Mouse (Mus musculus) forebrain, embryonic 14.5 days (tissue): ENCODE results near the gene Acsl5. TPM values are rescaled to one million over a fixed set of nuclear protein-coding genes. Genes with fewer than 3 reads are reported as not detected.

ENCODE experiments used
- ATAC-seq: fragments of 200-750 bp; cut with Nextera tagmentation; 2 replicates; pipeline ENCODE4 v1.8.0; 2017; ENCODE audit warnings: mild to moderate bottlenecking, moderate library complexity
- DNase-seq: peaks from one replicate; pipeline ENCODE4 v3.0.0-alpha.2; 2015; ENCODE audit warnings: low spot score
- H3K27ac ChIP-seq: fragments of 300-500 bp; sonication (generic); 2 replicates; pipeline ENCODE4 v1.5.1; 2014; ENCODE audit warnings: low read depth, mild to moderate bottlenecking, control low read depth, low read length, moderate library complexity
- H3K27me3 ChIP-seq: fragments of 300-500 bp; sonication (generic); replicated peaks from 2 replicates; pipeline ENCODE4 v1.6.1; 2014; ENCODE audit warnings: low read length, control low read depth, mixed read lengths; ENCODE audit not compliant: control insufficient read depth, insufficient read depth
- H3K36me3 ChIP-seq: fragments of 300-500 bp; sonication (generic); 2 replicates; pipeline ENCODE4 v1.6.1; 2014; ENCODE audit warnings: low read length, control low read depth; ENCODE audit not compliant: control insufficient read depth, insufficient read depth
- H3K4me1 ChIP-seq: fragments of 300-500 bp; sonication (generic); 2 replicates; pipeline ENCODE4 v1.6.1; 2014; ENCODE audit warnings: antibody characterized with exemption, low read length, control low read depth; ENCODE audit not compliant: control insufficient read depth, insufficient read depth
- H3K4me2 ChIP-seq: fragments of 300-500 bp; sonication (generic); 2 replicates; pipeline ENCODE4 v1.6.1; 2014; ENCODE audit warnings: mild to moderate bottlenecking, control low read depth, low read length
- H3K4me3 ChIP-seq: fragments of 300-500 bp; sonication (generic); 2 replicates; pipeline ENCODE4 v1.5.1; 2014; ENCODE audit warnings: low read depth, low read length, control low read depth
- H3K9ac ChIP-seq: fragments of 300-500 bp; sonication (generic); 2 replicates; pipeline ENCODE4 v1.6.1; 2014; ENCODE audit warnings: mild to moderate bottlenecking, low read length, control low read depth, moderate library complexity
- H3K9me3 ChIP-seq: fragments of 300-500 bp; sonication (generic); replicated peaks from 2 replicates; pipeline ENCODE4 v1.6.1; 2016; ENCODE audit warnings: low read length, control low read depth, mixed read lengths; ENCODE audit not compliant: control insufficient read depth
- WGBS: fragments of 180-500 bp; shearing (Covaris S2); extraction: QIAGEN DNeasy Blood & Tissue Kit; methylation state at CpG from one replicate; pipeline ENCODE4 v1.1.7; 2014; 5-methylcytosine and 5-hydroxymethylcytosine counted together
- polyA plus RNA-seq: library from polyadenylated mRNA; unstranded; fragments of >200 nt; fragmentation: Nextera tagmentation; extraction: Ambion mirVana; gene quantifications from 2 replicates; pipeline ENCODE4 v1.2.1, GENCODE M21; 2014

Acsl5 gene
- polyA plus RNA-seq, 1 experiment from 2014 or later = 7.7 TPM

DNA sequence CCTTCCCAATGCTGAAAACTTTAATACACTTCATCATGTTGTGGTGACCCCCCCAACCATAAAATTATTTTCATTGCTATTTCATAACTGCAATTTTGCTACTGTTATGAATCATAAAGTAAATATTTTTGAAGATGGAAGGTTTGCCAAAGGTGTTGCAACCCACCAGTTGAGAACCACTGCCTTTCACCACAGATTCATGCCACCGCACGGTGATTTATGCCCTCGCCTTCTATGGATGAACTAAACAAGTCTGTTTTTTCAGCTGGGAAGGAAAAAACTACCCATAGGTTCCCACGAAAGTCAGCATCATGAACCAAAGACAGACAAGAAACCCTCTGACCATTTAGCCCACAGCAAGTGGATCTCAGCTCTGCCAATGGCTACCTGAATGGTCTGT, 34.9 kb upstream of the Acsl5 start:
- no peaks in the 10 kb centered on the region for H3K27me3 ChIP-seq
- WGBS = 95% methylated on average over 4 of the region's 4 CpGs
- H3K27ac ChIP-seq = no peak overlapping the region
- DNase-seq = no peak
- H3K4me2 ChIP-seq = no peak overlapping the region
- H3K36me3 ChIP-seq = no peaks in the 10 kb centered on the region
- H3K9me3 ChIP-seq = no peaks in the 10 kb centered on the region
- H3K9ac ChIP-seq = no peak overlapping the region
- no peak overlapping the region for H3K4me3 ChIP-seq
- no peak for ATAC-seq
- no peaks in the 10 kb centered on the region for H3K4me1 ChIP-seq

GRCm38 (mm10) chr19:55217365-55217764, 34.4 kb upstream of the Acsl5 start:
- DNase-seq (no peak), ATAC-seq (no peak)
- Histone ChIP-seq H3K4me3 (no peak overlapping the region), H3K27ac (no peak overlapping the region), H3K9ac (no peak overlapping the region), H3K36me3 (no peaks in the 10 kb centered on the region), H3K4me2 (no peak overlapping the region), H3K27me3 (no peaks in the 10 kb centered on the region), H3K9me3 (no peaks in the 10 kb centered on the region), H3K4me1 (no peaks in the 10 kb centered on the region)
- 89% methylated on average over 9 of the region's 9 CpGs for WGBS

DNA sequence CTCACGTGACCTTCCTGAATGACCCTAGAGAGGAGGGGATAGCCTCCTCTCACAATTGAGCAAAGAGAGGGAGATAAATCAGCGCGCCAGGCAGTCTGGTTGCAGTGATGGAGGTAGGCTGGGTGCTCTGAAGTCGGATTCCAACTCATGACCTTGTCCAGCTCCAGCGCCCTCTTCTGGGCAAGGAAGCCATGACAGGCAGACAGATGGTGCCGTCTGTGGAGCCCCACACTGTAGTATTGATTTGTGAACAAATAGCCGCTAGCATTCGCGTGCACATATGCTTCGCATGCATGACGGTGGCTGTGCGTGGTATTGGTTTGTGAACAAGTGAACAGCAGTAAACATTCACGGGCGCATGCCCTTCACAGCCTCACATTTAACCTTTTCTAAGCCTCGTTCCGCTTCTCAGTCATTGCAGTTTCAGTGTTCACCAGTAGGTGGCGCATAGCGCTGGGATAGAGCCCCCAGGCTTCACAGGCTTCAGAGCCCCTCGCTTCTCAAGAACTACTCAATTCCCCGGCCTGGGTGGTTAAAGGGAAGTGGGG, 33.5 kb upstream of the Acsl5 start:
- H3K9ac ChIP-seq = peak overlapping the region; percentile 55
- H3K9me3 ChIP-seq = no peaks in the 10 kb centered on the region
- peak overlapping the region; percentile 28 for H3K4me3 ChIP-seq
- DNase-seq = peak; percentile 92
- WGBS = 5% methylated on average over 20 of the region's 20 CpGs
- peak overlapping the region; percentile 60 for H3K4me2 ChIP-seq
- peak; percentile 88 for ATAC-seq
- no peak overlapping the region for H3K27ac ChIP-seq
- no peaks in the 10 kb centered on the region for H3K27me3 ChIP-seq
- no peaks in the 10 kb centered on the region for H3K4me1 ChIP-seq
- no peaks in the 10 kb centered on the region for H3K36me3 ChIP-seq

DNA sequence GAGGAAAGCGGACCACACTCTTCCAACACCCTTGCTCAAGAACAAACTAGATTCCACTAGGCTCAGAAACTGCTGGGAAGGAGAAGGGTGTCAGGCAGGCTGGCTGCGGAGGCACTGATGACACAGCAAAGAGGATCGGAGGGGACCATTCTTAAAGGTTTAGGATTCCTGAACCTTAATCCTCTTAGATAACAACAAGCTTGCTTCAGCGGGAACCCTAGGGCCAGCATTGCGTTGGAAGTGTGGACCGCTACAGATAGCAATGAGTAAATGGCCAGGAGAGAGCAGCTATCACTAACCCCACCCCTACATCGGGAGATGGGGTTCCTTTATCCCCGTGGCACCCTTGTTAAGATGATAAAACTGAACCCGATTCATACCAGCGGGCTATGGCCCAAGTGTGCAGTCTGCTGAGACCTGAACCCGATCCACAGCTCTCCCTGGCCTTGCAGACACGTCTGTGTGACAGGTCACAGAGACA, 33.0 kb upstream of the Acsl5 start:
- DNase-seq = no peak
- peak; percentile 38 for ATAC-seq
- Histone ChIP-seq H3K4me2 (peak overlapping the region; percentile 60), H3K4me1 (no peaks in the 10 kb centered on the region), H3K9ac (peak overlapping the region; percentile 55), H3K27ac (no peak overlapping the region), H3K27me3 (no peaks in the 10 kb centered on the region), H3K9me3 (no peaks in the 10 kb centered on the region), H3K4me3 (peak overlapping the region; percentile 28), H3K36me3 (no peaks in the 10 kb centered on the region)
- 8% methylated on average over 12 of the region's 12 CpGs for WGBS

DNA sequence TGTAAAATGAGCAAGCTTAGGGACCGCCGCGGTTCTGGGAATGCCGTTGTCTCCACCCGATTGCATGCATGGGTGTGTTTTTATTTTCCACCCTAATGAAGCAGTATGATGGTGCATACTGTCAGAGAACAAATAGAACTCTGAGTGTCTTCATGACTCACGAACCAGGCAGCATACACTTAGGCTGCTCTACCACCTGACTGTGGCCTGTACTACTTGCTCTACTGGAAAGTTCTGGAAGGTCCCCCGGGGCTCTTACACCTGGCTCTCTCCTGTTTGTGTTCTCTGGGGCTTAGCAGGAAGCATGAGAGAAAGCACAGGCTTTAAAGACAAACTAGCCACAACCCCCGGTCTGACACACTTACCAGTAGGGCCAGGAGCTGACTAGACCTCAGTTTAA, 32.4 kb upstream of the Acsl5 start:
- Histone ChIP-seq H3K36me3 (no peaks in the 10 kb centered on the region), H3K4me2 (peak overlapping the region; percentile 60; the same call in 1 of the 2 replicates), H3K4me3 (no peak overlapping the region), H3K9me3 (no peaks in the 10 kb centered on the region), H3K27ac (no peak overlapping the region), H3K27me3 (no peaks in the 10 kb centered on the region), H3K4me1 (no peaks in the 10 kb centered on the region), H3K9ac (no peak overlapping the region)
- WGBS = 71% methylated on average over 8 of the region's 8 CpGs
- DNase-seq (no peak), ATAC-seq (no peak)

GRCm38 (mm10) chr19:55221208-55221607, 30.5 kb upstream of the Acsl5 start:
- Histone ChIP-seq H3K36me3 (no peaks in the 10 kb centered on the region), H3K27me3 (no peaks in the 10 kb centered on the region), H3K4me2 (no peak overlapping the region), H3K9ac (no peak overlapping the region), H3K27ac (no peak overlapping the region), H3K4me3 (no peak overlapping the region), H3K9me3 (no peaks in the 10 kb centered on the region), H3K4me1 (no peaks in the 10 kb centered on the region)
- WGBS = 91% methylated on average over 6 of the region's 6 CpGs
- ATAC-seq (no peak), DNase-seq (no peak)

- Histone ChIP-seq H3K4me2 (no peak overlapping the region), H3K9me3 (no peaks in the 10 kb centered on the region), H3K9ac (no peak overlapping the region), H3K4me1 (no peaks in the 10 kb centered on the region), H3K27me3 (no peaks in the 10 kb centered on the region), H3K36me3 (no peaks in the 10 kb centered on the region), H3K4me3 (no peak overlapping the region), H3K27ac (no peak overlapping the region)
- WGBS = 92% methylated on average over 9 of the region's 9 CpGs
- DNase-seq (no peak), ATAC-seq (no peak)
These were observed 29.5 kb upstream of the Acsl5 start for GRCm38 (mm10) chr19:55222268-55222667.

- H3K4me2 ChIP-seq = no peak overlapping the region
- no peaks in the 10 kb centered on the region for H3K9me3 ChIP-seq
- no peaks in the 10 kb centered on the region for H3K4me1 ChIP-seq
- no peaks in the 10 kb centered on the region for H3K36me3 ChIP-seq
- no peak overlapping the region for H3K9ac ChIP-seq
- DNase-seq (no peak), ATAC-seq (no peak)
- no peak overlapping the region for H3K4me3 ChIP-seq
- 64% methylated on average over 5 of the region's 5 CpGs for WGBS
- no peak overlapping the region for H3K27ac ChIP-seq
- no peaks in the 10 kb centered on the region for H3K27me3 ChIP-seq
These were observed 25.1 kb upstream of the Acsl5 start for GRCm38 (mm10) chr19:55226621-55227020.

- Histone ChIP-seq H3K9ac (no peak overlapping the region), H3K9me3 (no peaks in the 10 kb centered on the region)
- no peak for ATAC-seq
These were observed 24.6 kb upstream of the Acsl5 start for GRCm38 (mm10) chr19:55227135-55227534.

More at GRCm38 (mm10) chr19:55227135-55227534, 24.6 kb upstream of the Acsl5 start:
- Histone ChIP-seq H3K27ac (no peak overlapping the region), H3K4me1 (no peaks in the 10 kb centered on the region), H3K4me3 (no peak overlapping the region), H3K4me2 (no peak overlapping the region), H3K36me3 (no peaks in the 10 kb centered on the region), H3K27me3 (no peaks in the 10 kb centered on the region)
- WGBS = 84% methylated on average over 7 of the region's 7 CpGs
- DNase-seq = no peak
